Mouse (Mus musculus): Measurements from ENCODE around the gene Kctd19.

The Kctd19 gene

GRCm38 (mm10) chr8:105413391-105413790, at the start of gene Kctd19, which contains the start of gene Lrrc36:
Gene Kctd19, minus strand, starts transcription at chr8:105413502.
Gene Lrrc36, plus strand, starts transcription at chr8:105413571.
- DNase-seq (ENCODE audit: low read depth): peak; percentile 34

DNA sequence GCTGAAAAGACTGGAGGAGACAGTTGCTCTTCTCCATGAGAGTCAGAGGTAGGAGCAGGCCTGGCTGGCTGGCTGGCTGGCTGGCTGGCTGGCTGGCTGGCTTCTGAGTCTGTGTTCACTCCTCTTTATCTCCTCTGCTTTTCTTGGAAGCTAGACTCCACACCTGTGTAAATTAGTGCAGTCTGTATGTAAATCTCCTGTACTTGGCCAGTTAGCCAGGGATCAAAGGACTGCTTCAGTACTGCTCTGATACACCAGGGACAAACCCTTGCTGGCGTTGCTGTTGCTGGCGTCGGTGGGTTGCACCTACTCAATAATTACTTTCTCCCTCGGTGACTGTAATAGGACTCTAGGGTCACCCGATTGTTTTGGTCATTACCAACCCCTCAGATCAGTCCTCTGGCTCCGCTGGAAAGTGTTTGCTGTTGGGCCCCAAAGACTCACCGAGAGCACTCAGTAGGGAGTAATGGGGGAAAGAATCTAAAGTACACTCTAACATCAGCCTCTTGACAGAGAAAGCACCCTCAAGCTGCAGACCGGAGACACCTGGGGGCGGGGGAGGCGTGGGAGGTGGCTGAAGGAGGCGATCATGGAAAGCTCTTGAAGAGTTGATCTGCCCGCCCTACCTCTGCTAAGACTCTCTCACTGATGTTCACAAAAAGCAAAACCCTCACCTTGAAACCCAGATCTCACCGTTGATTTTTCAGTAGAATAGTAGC, 47.9 kb upstream of the Kctd19 start:
- DNase-seq (ENCODE audit: low read depth): no peak

DNA sequence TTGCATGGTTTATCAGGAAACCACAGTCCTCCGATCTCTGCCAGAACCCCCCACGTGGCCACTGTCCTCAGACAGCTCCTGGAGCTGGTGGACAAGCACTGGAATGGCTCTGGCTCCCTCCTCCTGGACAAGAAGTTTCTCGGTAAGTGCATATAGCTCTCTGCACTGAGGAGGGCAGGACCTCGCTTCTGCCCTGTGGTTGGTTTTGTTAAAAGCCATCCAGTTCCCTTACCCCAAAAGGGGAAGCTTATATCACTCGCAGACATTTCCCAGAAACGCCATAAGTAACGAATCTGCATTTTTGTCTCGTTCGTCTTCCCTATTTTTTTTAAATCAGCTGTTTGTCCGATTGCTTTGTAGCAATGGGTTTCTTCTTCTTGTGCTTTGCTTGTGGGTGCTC, 41.9 kb upstream of the Kctd19 start:
- DNase-seq (ENCODE audit: low read depth): no peak

GRCm38 (mm10) chr8:105454088-105454487, 40.8 kb upstream of the Kctd19 start:
- no peak for DNase-seq (ENCODE audit: low read depth)

GRCm38 (mm10) chr8:105453296-105453695, 40.0 kb upstream of the Kctd19 start:
- DNase-seq (ENCODE audit: low read depth): no peak

- DNase-seq (ENCODE audit: low read depth): no peak
These were observed 38.8 kb upstream of the Kctd19 start for GRCm38 (mm10) chr8:105451903-105452603.

DNA sequence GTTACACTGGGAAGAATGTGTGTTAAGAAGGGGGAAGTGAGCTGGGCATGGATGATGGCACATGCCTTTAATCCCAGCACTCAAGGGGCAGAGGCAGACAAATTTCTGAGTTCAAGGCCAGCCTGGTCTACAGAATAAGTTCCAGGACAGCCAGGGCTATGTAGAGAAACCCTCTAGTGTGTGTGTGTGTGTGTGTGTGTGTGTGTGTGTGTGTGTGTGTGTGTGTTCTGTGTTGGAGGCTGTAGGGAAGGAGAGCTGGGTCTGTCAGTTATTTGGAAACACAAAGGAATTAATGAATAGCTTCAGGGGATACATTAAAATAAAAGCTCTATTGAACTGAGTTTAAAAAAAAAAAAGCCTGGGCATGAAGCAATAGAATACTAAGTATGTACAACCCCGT, 37.7 kb upstream of the Kctd19 start:
- DNase-seq (ENCODE audit: low read depth): no peak

- DNase-seq (ENCODE audit: low read depth): peak; percentile 63
These were observed 35.3 kb upstream of the Kctd19 start for GRCm38 (mm10) chr8:105448596-105448995.

- DNase-seq (ENCODE audit: low read depth): peak; percentile 50
These were observed 34.9 kb upstream of the Kctd19 start for GRCm38 (mm10) chr8:105448188-105448587.

GRCm38 (mm10) chr8:105446127-105446552, 32.8 kb upstream of the Kctd19 start:
- DNase-seq (ENCODE audit: low read depth): no peak

DNA sequence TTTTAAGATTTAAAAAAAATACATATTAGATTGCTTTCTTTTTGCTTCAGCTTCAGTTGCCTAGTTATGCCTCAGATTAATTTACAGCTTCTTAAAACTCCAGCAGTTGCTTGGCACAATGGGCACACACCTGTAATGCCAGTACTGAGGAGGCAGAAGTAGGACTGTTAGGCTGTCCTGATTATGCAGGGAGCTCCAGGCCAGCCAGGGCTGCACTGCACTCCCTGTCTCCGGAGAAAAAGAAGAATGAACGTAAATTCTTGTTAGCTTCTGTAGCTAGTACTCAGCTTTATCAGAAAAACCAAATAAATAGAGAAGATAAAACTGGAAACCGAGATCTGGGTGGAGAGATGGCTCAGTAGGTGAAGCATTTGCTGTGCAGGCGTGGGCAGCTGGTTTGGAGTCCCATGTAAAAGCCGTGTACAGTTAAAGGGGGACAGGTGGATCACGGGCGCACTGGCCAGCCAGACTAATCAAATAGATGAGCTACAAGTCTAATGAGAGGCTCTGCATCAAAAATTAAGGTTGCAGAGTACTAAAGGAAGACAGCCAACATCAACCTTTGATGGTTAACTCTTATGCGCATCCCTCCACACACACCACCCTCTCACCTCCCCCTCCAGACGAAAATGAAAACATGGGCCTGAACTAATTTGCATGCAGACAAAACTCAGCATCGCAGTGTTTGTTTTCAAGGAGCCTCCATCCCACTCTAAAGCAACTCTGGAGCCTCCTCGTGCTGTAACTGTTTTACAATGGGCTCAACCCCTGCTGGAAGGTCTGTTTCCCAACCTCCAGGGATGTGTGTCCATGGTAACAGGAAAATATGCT, 32.2 kb upstream of the Kctd19 start:
- DNase-seq (ENCODE audit: low read depth): no peak

GRCm38 (mm10) chr8:105442661-105443060, 29.4 kb upstream of the Kctd19 start:
- DNase-seq (ENCODE audit: low read depth): no peak

- peak; percentile 48 for DNase-seq (ENCODE audit: low read depth)
These were observed 28.1 kb upstream of the Kctd19 start for GRCm38 (mm10) chr8:105441433-105441832.

GRCm38 (mm10) chr8:105438865-105439264, 25.6 kb upstream of the Kctd19 start:
- DNase-seq (ENCODE audit: low read depth): peak; percentile 66

GRCm38 (mm10) chr8:105437078-105437748, 23.9 kb upstream of the Kctd19 start:
- DNase-seq (ENCODE audit: low read depth): no peak

- no peak for DNase-seq (ENCODE audit: low read depth)
These were observed 22.9 kb upstream of the Kctd19 start for GRCm38 (mm10) chr8:105436218-105436617.

DNA sequence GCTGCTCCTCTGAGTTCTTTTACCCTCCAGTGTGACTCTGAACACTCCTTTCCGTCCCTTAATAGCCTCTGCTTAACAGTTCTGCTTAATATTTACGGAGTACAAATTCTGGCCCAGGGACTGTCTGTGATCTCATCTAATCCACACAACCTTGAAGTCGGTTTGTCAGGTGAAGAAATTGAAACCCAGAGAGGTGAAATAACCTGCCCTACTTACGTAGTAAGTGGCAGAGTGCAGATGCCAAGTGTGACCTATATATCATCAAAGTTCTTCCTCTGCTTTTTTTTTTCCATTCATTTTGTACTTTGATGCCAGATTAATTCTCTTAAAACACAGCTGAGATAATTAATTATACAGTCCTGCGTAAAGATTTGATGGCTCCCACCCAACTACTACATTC, 20.8 kb upstream of the Kctd19 start:
- DNase-seq (ENCODE audit: low read depth): no peak

DNA sequence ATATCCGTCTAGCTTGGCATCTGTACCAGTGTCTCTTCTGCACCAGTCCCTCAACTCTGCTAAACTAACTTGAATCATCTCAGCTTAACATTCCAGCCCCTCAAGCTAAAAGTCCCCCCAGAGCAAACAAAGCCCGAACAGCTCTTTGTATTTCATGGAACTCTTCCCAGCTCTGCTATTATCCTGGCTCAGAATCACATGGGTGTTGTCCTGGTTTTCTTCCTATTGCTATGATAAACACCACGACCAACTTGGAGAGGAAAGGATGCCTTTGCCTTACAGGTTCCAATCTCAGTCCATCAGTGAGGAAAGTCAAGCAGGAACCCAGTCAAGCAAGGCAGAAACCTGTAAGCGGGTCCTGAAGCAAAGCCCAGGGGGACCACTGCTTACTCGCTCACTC, 20.2 kb upstream of the Kctd19 start:
- no peak for DNase-seq (ENCODE audit: low read depth)

DNA sequence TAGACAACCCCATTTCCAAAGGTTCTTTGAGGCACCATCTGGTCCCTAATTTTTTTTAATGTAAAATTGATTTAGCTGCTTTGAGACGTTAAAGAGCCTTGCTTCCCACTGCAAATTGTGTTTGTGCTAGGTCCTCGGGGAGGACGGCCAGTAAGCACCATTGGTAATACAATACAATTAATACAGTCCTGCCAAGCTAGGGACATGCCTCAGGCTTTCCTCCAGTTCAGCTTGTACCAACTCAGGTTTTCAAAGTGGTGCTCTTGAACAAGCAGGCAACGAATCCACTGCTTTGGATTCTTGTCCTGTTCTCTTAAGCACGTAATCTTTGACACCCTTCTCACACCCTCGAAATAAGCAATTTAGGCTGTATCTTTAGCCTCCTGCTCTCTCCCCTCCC, 19.7 kb upstream of the Kctd19 start:
- DNase-seq (ENCODE audit: low read depth): no peak

GRCm38 (mm10) chr8:105431743-105432515, 18.6 kb upstream of the Kctd19 start:
- DNase-seq (ENCODE audit: low read depth): no peak

- no peak for DNase-seq (ENCODE audit: low read depth)
These were observed 13.6 kb upstream of the Kctd19 start for GRCm38 (mm10) chr8:105426878-105427277.
